Mouse (Mus musculus): ENCODE data around the gene Ina. TPM values are rescaled to one million over a fixed set of nuclear protein-coding genes. Genes with fewer than 3 reads are reported as not detected.
A peak's percentile ranks its signal among the peaks of the same experiment; 100 is the strongest.

The Ina gene
- polyA plus RNA-seq, 1 experiment from 2014 or later = 0.41 TPM

DNA sequence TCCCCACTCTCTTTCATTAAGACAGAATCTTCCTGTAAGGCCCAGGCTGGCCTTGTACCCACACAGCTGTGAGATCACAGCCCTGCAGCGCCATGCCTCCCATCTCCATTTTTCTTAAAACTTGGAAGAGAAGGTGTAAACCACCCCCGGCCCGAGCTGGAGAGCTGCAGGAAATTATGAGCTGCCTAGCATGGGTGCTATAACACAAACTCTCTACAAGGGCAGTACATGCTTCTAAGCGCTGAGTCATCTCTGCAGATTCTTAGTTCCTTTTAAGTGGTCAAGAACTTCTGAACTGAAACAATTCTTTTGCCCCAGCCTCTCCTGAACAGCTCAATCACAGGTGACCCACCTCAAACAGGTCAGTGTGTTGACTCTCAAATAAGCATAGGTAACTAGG lies 20.4 kb downstream of the Ina start:
- H3K27ac ChIP-seq (ENCODE audit: low read depth, low read length) = no peak overlapping the region
- no peaks in the 10 kb centered on the region for H3K4me1 ChIP-seq (ENCODE audit: control insufficient read depth, insufficient read depth, low read length)
- H3K9ac ChIP-seq (ENCODE audit: low read depth, low read length) = no peak overlapping the region
- H3K4me3 ChIP-seq (ENCODE audit: low read length) = no peak overlapping the region
- no peak overlapping the region for H3K4me2 ChIP-seq (replicated peaks; ENCODE audit: low read depth, low read length)
- ATAC-seq (ENCODE audit: low FRiP score, low TSS enrichment) = no peak
- 91% methylated on average over 4 of the region's 4 CpGs for WGBS
- H3K9me3 ChIP-seq (ENCODE audit: control insufficient read depth, low read length) = no peaks in the 10 kb centered on the region
- H3K36me3 ChIP-seq (ENCODE audit: control insufficient read depth, insufficient read depth, low read length) = peaks cover 53% of the 10 kb centered on the region
- H3K27me3 ChIP-seq (ENCODE audit: control insufficient read depth, insufficient read depth, low read length) = no peaks in the 10 kb centered on the region

- ATAC-seq (ENCODE audit: low FRiP score, low TSS enrichment) = no peak
- H3K9ac ChIP-seq (ENCODE audit: low read depth, low read length) = no peak overlapping the region
- H3K9me3 ChIP-seq (ENCODE audit: control insufficient read depth, low read length) = no peaks in the 10 kb centered on the region
- no peaks in the 10 kb centered on the region for H3K4me1 ChIP-seq (ENCODE audit: control insufficient read depth, insufficient read depth, low read length)
- H3K36me3 ChIP-seq (ENCODE audit: control insufficient read depth, insufficient read depth, low read length) = peaks cover 67% of the 10 kb centered on the region
- no peak overlapping the region for H3K4me3 ChIP-seq (ENCODE audit: low read length)
- no peaks in the 10 kb centered on the region for H3K27me3 ChIP-seq (ENCODE audit: control insufficient read depth, insufficient read depth, low read length)
- H3K4me2 ChIP-seq (replicated peaks; ENCODE audit: low read depth, low read length) = no peak overlapping the region
- no peak overlapping the region for H3K27ac ChIP-seq (ENCODE audit: low read depth, low read length)
- WGBS = 90% methylated on average over 3 of the region's 3 CpGs
These were observed 22.1 kb downstream of the Ina start for GRCm38 (mm10) chr19:47036596-47036995.

GRCm38 (mm10) chr19:47040720-47041473 lies 26.4 kb downstream of the Ina start:
- Histone ChIP-seq H3K27me3 (ENCODE audit: control insufficient read depth, insufficient read depth, low read length) (no peaks in the 10 kb centered on the region), H3K9me3 (ENCODE audit: control insufficient read depth, low read length) (no peaks in the 10 kb centered on the region), H3K27ac (ENCODE audit: low read depth, low read length) (no peak overlapping the region), H3K4me2 (replicated peaks; ENCODE audit: low read depth, low read length) (no peak overlapping the region), H3K4me1 (ENCODE audit: control insufficient read depth, insufficient read depth, low read length) (no peaks in the 10 kb centered on the region), H3K9ac (ENCODE audit: low read depth, low read length) (no peak overlapping the region), H3K4me3 (ENCODE audit: low read length) (no peak overlapping the region), H3K36me3 (ENCODE audit: control insufficient read depth, insufficient read depth, low read length) (peaks cover 52% of the 10 kb centered on the region)
- ATAC-seq (ENCODE audit: low FRiP score, low TSS enrichment) = no peak
- WGBS = 90% methylated on average over 3 of the region's 3 CpGs

- Histone ChIP-seq H3K27ac (ENCODE audit: low read depth, low read length) (no peak overlapping the region), H3K27me3 (ENCODE audit: control insufficient read depth, insufficient read depth, low read length) (no peaks in the 10 kb centered on the region), H3K4me3 (ENCODE audit: low read length) (no peak overlapping the region), H3K4me1 (ENCODE audit: control insufficient read depth, insufficient read depth, low read length) (no peaks in the 10 kb centered on the region), H3K9me3 (ENCODE audit: control insufficient read depth, low read length) (no peaks in the 10 kb centered on the region), H3K4me2 (replicated peaks; ENCODE audit: low read depth, low read length) (no peak overlapping the region), H3K9ac (ENCODE audit: low read depth, low read length) (no peak overlapping the region), H3K36me3 (ENCODE audit: control insufficient read depth, insufficient read depth, low read length) (peaks cover 45% of the 10 kb centered on the region; the same call in 1 of the 2 replicates)
- no peak for ATAC-seq (ENCODE audit: low FRiP score, low TSS enrichment)
- WGBS = 91% methylated on average over 3 of the region's 3 CpGs
These were observed 29.1 kb downstream of the Ina start for GRCm38 (mm10) chr19:47043608-47044007.

DNA sequence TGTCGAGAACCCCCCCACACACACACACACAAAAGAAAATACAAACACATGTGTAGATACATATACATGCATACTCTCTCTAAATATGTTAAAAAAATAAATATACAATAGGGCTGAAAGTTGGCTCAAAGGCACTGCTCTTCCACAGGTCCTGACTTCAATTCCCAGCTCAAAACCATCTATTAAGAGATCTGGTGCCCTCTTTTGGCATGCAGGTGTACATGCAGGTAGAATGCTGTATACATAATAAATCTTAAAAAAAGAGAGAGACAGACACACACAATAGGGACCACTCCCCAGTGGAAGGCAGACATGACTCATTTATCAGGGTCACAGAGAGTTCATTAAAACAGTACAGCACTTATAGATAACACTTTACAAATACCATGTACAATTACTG lies 31.8 kb downstream of the Ina start:
- H3K9me3 ChIP-seq (ENCODE audit: control insufficient read depth, low read length) = no peaks in the 10 kb centered on the region
- no peak overlapping the region for H3K27ac ChIP-seq (ENCODE audit: low read depth, low read length)
- ATAC-seq (ENCODE audit: low FRiP score, low TSS enrichment) = no peak
- WGBS = 100% methylated on average over 1 of the region's 1 CpGs
- no peak overlapping the region for H3K9ac ChIP-seq (ENCODE audit: low read depth, low read length)
- peaks cover 12% of the 10 kb centered on the region for H3K4me1 ChIP-seq (ENCODE audit: control insufficient read depth, insufficient read depth, low read length)
- no peak overlapping the region for H3K4me2 ChIP-seq (replicated peaks; ENCODE audit: low read depth, low read length)
- no peaks in the 10 kb centered on the region for H3K27me3 ChIP-seq (ENCODE audit: control insufficient read depth, insufficient read depth, low read length)
- peaks cover 23% of the 10 kb centered on the region; the same call in 1 of the 2 replicates for H3K36me3 ChIP-seq (ENCODE audit: control insufficient read depth, insufficient read depth, low read length)
- H3K4me3 ChIP-seq (ENCODE audit: low read length) = no peak overlapping the region

DNA sequence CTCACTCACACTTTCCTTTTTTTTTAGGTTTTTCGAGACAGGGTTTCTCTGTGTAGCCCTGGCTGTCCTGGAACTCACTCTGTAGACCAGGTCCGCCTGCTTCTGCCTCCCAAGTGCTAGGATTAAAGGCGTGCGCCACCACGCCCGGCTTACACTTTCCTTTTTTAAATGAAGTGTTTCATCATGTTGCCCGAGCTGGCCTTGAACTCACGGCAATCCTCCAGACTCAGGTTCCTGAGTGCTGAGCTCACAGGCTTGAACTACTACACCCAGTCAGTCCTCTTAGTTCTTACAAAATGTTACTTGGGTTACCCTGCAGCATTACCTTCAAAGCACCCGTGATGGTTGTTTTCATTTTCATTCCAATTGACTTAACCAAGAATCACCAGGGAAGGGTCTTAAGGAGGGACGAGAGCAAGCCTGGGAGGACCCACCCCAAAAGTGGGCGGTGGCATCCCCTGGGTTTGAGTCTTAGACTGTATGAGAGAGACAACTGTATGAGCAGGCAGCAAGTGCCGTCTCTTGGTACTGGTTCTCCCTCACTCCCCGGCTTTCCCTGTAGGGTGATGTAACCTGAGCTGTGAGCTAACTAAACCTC lies 32.8 kb downstream of the Ina start:
- ATAC-seq (ENCODE audit: low FRiP score, low TSS enrichment) = no peak
- Histone ChIP-seq H3K4me1 (ENCODE audit: control insufficient read depth, insufficient read depth, low read length) (peaks cover 12% of the 10 kb centered on the region), H3K27me3 (ENCODE audit: control insufficient read depth, insufficient read depth, low read length) (no peaks in the 10 kb centered on the region), H3K9me3 (ENCODE audit: control insufficient read depth, low read length) (no peaks in the 10 kb centered on the region), H3K36me3 (ENCODE audit: control insufficient read depth, insufficient read depth, low read length) (peaks cover 20% of the 10 kb centered on the region; the same call in 1 of the 2 replicates), H3K4me3 (ENCODE audit: low read length) (no peak overlapping the region), H3K9ac (ENCODE audit: low read depth, low read length) (no peak overlapping the region), H3K27ac (ENCODE audit: low read depth, low read length) (no peak overlapping the region), H3K4me2 (replicated peaks; ENCODE audit: low read depth, low read length) (no peak overlapping the region)
- 81% methylated on average over 13 of the region's 13 CpGs for WGBS

GRCm38 (mm10) chr19:47049061-47049460 lies 34.6 kb downstream of the Ina start:
- 60% methylated on average over 4 of the region's 4 CpGs for WGBS
- peaks cover 16% of the 10 kb centered on the region; the same call in 1 of the 2 replicates for H3K36me3 ChIP-seq (ENCODE audit: control insufficient read depth, insufficient read depth, low read length)
- no peak overlapping the region for H3K9ac ChIP-seq (ENCODE audit: low read depth, low read length)
- peaks cover 12% of the 10 kb centered on the region for H3K4me1 ChIP-seq (ENCODE audit: control insufficient read depth, insufficient read depth, low read length)
- ATAC-seq (ENCODE audit: low FRiP score, low TSS enrichment) = no peak
- no peak overlapping the region for H3K27ac ChIP-seq (ENCODE audit: low read depth, low read length)
- peak overlapping the region; percentile 93; the same call in 1 of the 2 replicates for H3K4me3 ChIP-seq (ENCODE audit: low read length)
- no peaks in the 10 kb centered on the region for H3K27me3 ChIP-seq (ENCODE audit: control insufficient read depth, insufficient read depth, low read length)
- H3K4me2 ChIP-seq (replicated peaks; ENCODE audit: low read depth, low read length) = peak overlapping the region; percentile 80
- H3K9me3 ChIP-seq (ENCODE audit: control insufficient read depth, low read length) = no peaks in the 10 kb centered on the region

DNA sequence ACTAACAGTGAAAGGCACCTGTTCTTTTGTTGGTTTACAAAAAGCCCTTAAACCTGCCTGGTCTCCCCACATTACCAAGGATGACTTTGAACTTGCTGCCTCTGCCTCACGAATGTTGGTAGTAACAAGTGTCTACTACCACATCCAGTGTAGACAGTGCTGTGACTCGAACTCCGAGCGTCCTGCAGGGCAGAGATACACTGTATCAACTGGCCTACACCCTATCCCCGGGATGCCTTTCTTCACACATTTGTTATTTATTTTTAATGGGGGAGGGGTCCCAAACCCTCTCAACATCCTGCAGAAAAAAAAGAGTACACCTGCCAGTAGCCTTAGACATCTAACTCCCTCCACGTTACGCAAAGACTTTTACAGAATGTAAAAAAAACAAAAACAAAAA lies 35.3 kb downstream of the Ina start:
- Histone ChIP-seq H3K27me3 (ENCODE audit: control insufficient read depth, insufficient read depth, low read length) (no peaks in the 10 kb centered on the region), H3K9me3 (ENCODE audit: control insufficient read depth, low read length) (no peaks in the 10 kb centered on the region), H3K9ac (ENCODE audit: low read depth, low read length) (peak overlapping the region; percentile 88), H3K27ac (ENCODE audit: low read depth, low read length) (peak overlapping the region; percentile 95; the same call in 1 of the 2 replicates), H3K4me3 (ENCODE audit: low read length) (peak overlapping the region; percentile 93), H3K36me3 (ENCODE audit: control insufficient read depth, insufficient read depth, low read length) (peaks cover 16% of the 10 kb centered on the region; the same call in 1 of the 2 replicates), H3K4me1 (ENCODE audit: control insufficient read depth, insufficient read depth, low read length) (peaks cover 12% of the 10 kb centered on the region), H3K4me2 (replicated peaks; ENCODE audit: low read depth, low read length) (peak overlapping the region; percentile 80)
- ATAC-seq (ENCODE audit: low FRiP score, low TSS enrichment) = no peak
- WGBS = 6% methylated on average over 7 of the region's 7 CpGs

Measured in kidney, embryonic 14.5 days (tissue).